Mouse (Mus musculus) layer of hippocampus, adult 9-11 months (tissue): Measurements from ENCODE around the gene Hsp90aa1.
"Not testable (repeated sequence)": the region's sequence is repeated elsewhere in the genome, so short reads cannot be mapped to it uniquely, and the experiment has no call there.

Experiments used
- DNase-seq: peaks from one replicate; pipeline ENCODE4 v3.0.0; 2022

Gene Hsp90aa1

GRCm38 (mm10) chr12:110702556-110702955 lies at the start of gene Hsp90aa1:
Gene Hsp90aa1, minus strand, starts transcription at chr12:110702728.
- DNase-seq, result no peak

- DNase-seq, result no peak
Measured at GRCm38 (mm10) chr12:110750770-110751439, 48.4 kb upstream of the Hsp90aa1 start.

GRCm38 (mm10) chr12:110738158-110738921 lies 35.8 kb upstream of the Hsp90aa1 start:
- peak; percentile 11 for DNase-seq

- DNase-seq, result peak; percentile 97
Measured at GRCm38 (mm10) chr12:110737170-110738157, 34.9 kb upstream of the Hsp90aa1 start, which contains the start of gene Wdr20. Gene Wdr20, plus strand, starts transcription at chr12:110737944.

- no peak for DNase-seq
Measured at GRCm38 (mm10) chr12:110736641-110737040, 34.1 kb upstream of the Hsp90aa1 start.

GRCm38 (mm10) chr12:110733254-110733653 lies 30.7 kb upstream of the Hsp90aa1 start:
- DNase-seq, result not testable (repeated sequence)

GRCm38 (mm10) chr12:110726428-110726827 lies 23.9 kb upstream of the Hsp90aa1 start:
- DNase-seq, result no peak

- DNase-seq, result no peak
Measured at GRCm38 (mm10) chr12:110725489-110725888, 23.0 kb upstream of the Hsp90aa1 start.

- DNase-seq, result no peak
Measured at GRCm38 (mm10) chr12:110725051-110725450, 22.5 kb upstream of the Hsp90aa1 start.

- DNase-seq, result no peak
Measured at GRCm38 (mm10) chr12:110716004-110716403, 13.5 kb upstream of the Hsp90aa1 start.

GRCm38 (mm10) chr12:110714215-110714614 lies 11.7 kb upstream of the Hsp90aa1 start:
- no peak for DNase-seq

- DNase-seq, result no peak
Measured at GRCm38 (mm10) chr12:110713784-110714183, 11.3 kb upstream of the Hsp90aa1 start.

- no peak for DNase-seq
Measured at GRCm38 (mm10) chr12:110711270-110711669, 8.7 kb upstream of the Hsp90aa1 start.

- DNase-seq, result no peak
Measured at GRCm38 (mm10) chr12:110707451-110707850, 4.9 kb upstream of the Hsp90aa1 start.

GRCm38 (mm10) chr12:110706337-110707231 lies 4.1 kb upstream of the Hsp90aa1 start:
- no peak for DNase-seq

GRCm38 (mm10) chr12:110705419-110705818 lies 2.9 kb upstream of the Hsp90aa1 start:
- not testable (repeated sequence) for DNase-seq

GRCm38 (mm10) chr12:110703682-110704081 lies 1.2 kb upstream of the Hsp90aa1 start:
- no peak for DNase-seq

- peak; percentile 69 for DNase-seq
Measured at GRCm38 (mm10) chr12:110703008-110703471, 512 bp upstream of the Hsp90aa1 start.

GRCm38 (mm10) chr12:110701363-110701762 lies 1.2 kb downstream of the Hsp90aa1 start:
- DNase-seq, result not testable (repeated sequence)

- DNase-seq, result no peak
Measured at GRCm38 (mm10) chr12:110700730-110701129, 1.8 kb downstream of the Hsp90aa1 start.

GRCm38 (mm10) chr12:110699171-110699547 lies 3.4 kb downstream of the Hsp90aa1 start:
- DNase-seq, result no peak
